Mouse (Mus musculus): ENCODE measurements at regions not wholly inside any gene's neighbourhood (a gene's known extent, or its start where the extent isn't known, plus 50 kb on each side); places are given as distances from the start of the nearest gene placed in this dataset.

DNA sequence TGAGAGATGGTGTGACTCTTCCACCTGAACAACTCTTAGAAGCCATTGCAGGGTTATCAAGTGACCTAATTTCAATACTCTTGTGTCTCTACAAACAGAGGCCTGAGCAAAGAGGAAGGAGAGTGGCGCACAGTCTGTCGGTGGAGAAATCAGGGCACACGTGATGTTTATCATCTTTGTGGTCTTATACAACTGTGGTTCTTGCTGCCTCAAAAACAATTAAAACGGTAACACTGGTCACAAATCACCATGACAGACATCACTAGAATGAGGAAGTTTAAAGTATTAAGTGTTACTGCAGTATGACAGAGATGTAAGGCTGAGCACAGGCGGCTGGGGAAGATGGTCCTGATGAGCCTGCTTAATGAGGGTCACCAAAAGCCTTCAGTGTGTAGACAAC, 73.6 kb downstream of the Sdc1 start:
- H3K4me1 ChIP-seq, result no peaks in the 10 kb centered on the region
- WGBS, result 71% methylated on average over 5 of the region's 5 CpGs

GRCm38 (mm10) chr12:8845443-8845842, 74.3 kb downstream of the Sdc1 start:
- Histone ChIP-seq H3K4me2 (no peak overlapping the region), H3K9ac (no peak overlapping the region), H3K4me3 (replicated peaks) (no peak overlapping the region), H3K9me3 (no peaks in the 10 kb centered on the region), H3K27ac (no peak overlapping the region), H3K27me3 (replicated peaks) (no peaks in the 10 kb centered on the region), H3K36me3 (no peaks in the 10 kb centered on the region), H3K4me1 (no peaks in the 10 kb centered on the region)
- WGBS, result 84% methylated on average over 8 of the region's 8 CpGs
- no peak for ATAC-seq (ENCODE audit: insufficient read depth, low FRiP score, low read depth)

More for the DNA sequence above, 73.6 kb downstream of the Sdc1 start:
- H3K36me3 ChIP-seq, result no peaks in the 10 kb centered on the region
- H3K9ac ChIP-seq, result no peak overlapping the region
- H3K9me3 ChIP-seq, result no peaks in the 10 kb centered on the region
- H3K27me3 ChIP-seq (replicated peaks), result no peaks in the 10 kb centered on the region
- no peak overlapping the region for H3K4me2 ChIP-seq
- H3K27ac ChIP-seq, result no peak overlapping the region
- H3K4me3 ChIP-seq (replicated peaks), result no peak overlapping the region
- no peak for ATAC-seq (ENCODE audit: insufficient read depth, low FRiP score, low read depth)

- H3K4me3 ChIP-seq (replicated peaks), result no peak overlapping the region
- no peaks in the 10 kb centered on the region for H3K4me1 ChIP-seq
- H3K9me3 ChIP-seq, result no peaks in the 10 kb centered on the region
- no peak overlapping the region for H3K9ac ChIP-seq
- no peaks in the 10 kb centered on the region for H3K36me3 ChIP-seq
- H3K27ac ChIP-seq, result no peak overlapping the region
- no peaks in the 10 kb centered on the region for H3K27me3 ChIP-seq (replicated peaks)
- no peak for ATAC-seq (ENCODE audit: insufficient read depth, low FRiP score, low read depth)
- 55% methylated on average over 16 of the region's 16 CpGs for WGBS
- no peak overlapping the region for H3K4me2 ChIP-seq
Measured at GRCm38 (mm10) chr12:8846425-8847226, 74.8 kb upstream of the Laptm4a start.

- Histone ChIP-seq H3K4me2 (no peak overlapping the region), H3K4me3 (replicated peaks) (no peak overlapping the region), H3K9ac (no peak overlapping the region), H3K4me1 (no peaks in the 10 kb centered on the region), H3K27me3 (replicated peaks) (no peaks in the 10 kb centered on the region), H3K36me3 (no peaks in the 10 kb centered on the region), H3K27ac (no peak overlapping the region), H3K9me3 (no peaks in the 10 kb centered on the region)
- ATAC-seq (ENCODE audit: insufficient read depth, low FRiP score, low read depth), result no peak
- 71% methylated on average over 10 of the region's 10 CpGs for WGBS
Measured at GRCm38 (mm10) chr12:8847227-8847857, 74.1 kb upstream of the Laptm4a start.

DNA sequence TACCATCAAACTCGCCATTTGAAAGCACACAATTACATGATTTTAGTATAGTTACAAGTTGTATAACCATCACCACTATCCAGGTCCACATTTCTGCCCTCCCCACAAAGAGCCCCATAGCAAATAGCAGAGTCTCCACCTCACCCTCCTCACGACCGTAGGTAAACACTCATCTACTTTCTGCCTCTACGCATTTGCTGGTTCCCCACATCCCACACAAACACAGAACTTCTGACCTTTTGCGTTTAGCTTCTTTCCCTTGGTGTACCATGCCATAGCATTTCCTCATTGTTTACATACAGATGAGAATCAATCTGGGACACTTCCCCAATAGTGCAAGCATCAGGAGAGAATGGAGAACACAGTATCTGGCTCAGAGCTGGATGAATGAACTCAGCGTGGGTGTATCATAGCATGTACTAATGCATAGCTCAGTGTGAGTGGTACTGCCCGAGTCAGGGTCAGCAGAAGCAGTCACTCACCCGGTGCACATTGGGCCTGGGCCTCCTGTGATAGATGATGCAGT, 73.5 kb upstream of the Laptm4a start:
- H3K9me3 ChIP-seq, result no peaks in the 10 kb centered on the region
- no peaks in the 10 kb centered on the region for H3K4me1 ChIP-seq
- no peak overlapping the region for H3K9ac ChIP-seq
- no peak overlapping the region for H3K27ac ChIP-seq
- no peaks in the 10 kb centered on the region for H3K27me3 ChIP-seq (replicated peaks)
- WGBS, result 67% methylated on average over 8 of the region's 8 CpGs
- ATAC-seq (ENCODE audit: insufficient read depth, low FRiP score, low read depth), result no peak
- no peaks in the 10 kb centered on the region for H3K36me3 ChIP-seq
- H3K4me3 ChIP-seq (replicated peaks), result no peak overlapping the region
- no peak overlapping the region for H3K4me2 ChIP-seq

- ATAC-seq (ENCODE audit: insufficient read depth, low FRiP score, low read depth), result no peak
- no peaks in the 10 kb centered on the region for H3K27me3 ChIP-seq (replicated peaks)
- H3K36me3 ChIP-seq, result no peaks in the 10 kb centered on the region
- H3K27ac ChIP-seq, result no peak overlapping the region
- no peak overlapping the region for H3K9ac ChIP-seq
- no peaks in the 10 kb centered on the region for H3K4me1 ChIP-seq
- H3K4me2 ChIP-seq, result no peak overlapping the region
- H3K9me3 ChIP-seq, result no peaks in the 10 kb centered on the region
- no peak overlapping the region for H3K4me3 ChIP-seq (replicated peaks)
- 73% methylated on average over 4 of the region's 4 CpGs for WGBS
Measured at GRCm38 (mm10) chr12:8853858-8854257, 67.6 kb upstream of the Laptm4a start.

DNA sequence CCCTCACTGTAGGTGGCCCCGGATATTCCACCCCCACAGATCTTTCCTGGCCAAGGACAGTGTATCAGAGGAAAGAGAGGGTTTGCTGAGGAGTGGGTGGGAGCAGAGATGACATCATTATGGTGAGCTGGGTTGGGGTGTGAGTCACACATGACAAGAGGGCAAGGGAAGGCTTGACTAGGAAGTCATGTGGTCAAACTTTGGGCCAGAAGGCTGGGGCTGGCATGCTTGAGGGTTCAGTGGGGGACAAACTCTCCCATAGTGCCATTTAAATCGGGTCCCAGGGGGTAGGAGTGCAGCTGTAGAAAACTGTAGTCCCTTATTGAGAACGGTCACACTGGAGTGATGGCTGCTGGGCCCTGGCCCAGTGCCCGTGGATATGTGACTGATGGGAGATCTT, 67.1 kb upstream of the Laptm4a start:
- ATAC-seq (ENCODE audit: insufficient read depth, low FRiP score, low read depth), result no peak
- H3K36me3 ChIP-seq, result no peaks in the 10 kb centered on the region
- WGBS, result 80% methylated on average over 4 of the region's 4 CpGs
- 0 out of 2 replicates have a peak, but pooled peaks cover 4% of the 10 kb centered on the region for H3K4me1 ChIP-seq
- H3K4me3 ChIP-seq (replicated peaks), result no peak overlapping the region
- H3K9ac ChIP-seq, result no peak overlapping the region
- no peak overlapping the region for H3K27ac ChIP-seq
- H3K27me3 ChIP-seq (replicated peaks), result no peaks in the 10 kb centered on the region
- no peaks in the 10 kb centered on the region for H3K9me3 ChIP-seq
- H3K4me2 ChIP-seq, result no peak overlapping the region

DNA sequence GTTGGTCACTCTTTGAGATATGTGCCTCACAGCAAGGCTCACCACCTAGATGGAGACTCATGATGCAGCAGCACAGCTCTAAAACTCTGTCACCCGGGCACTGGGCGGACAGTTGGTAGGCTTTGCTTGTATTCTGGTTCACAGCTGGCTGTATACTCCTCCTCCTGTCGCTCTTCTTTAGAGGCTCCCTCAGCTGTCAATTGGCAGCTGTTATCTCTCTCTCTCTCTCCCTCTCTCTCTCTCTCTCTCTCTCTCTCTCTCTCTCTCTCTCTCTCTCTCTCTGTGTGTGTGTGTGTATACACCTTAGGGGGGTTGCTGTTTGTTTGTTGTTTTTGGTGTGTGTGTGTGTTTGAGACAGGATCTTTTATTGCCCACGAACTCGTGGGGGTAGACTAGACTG, 66.3 kb upstream of the Laptm4a start:
- Histone ChIP-seq H3K27ac (no peak overlapping the region), H3K4me3 (replicated peaks) (no peak overlapping the region), H3K4me1 (0 out of 2 replicates have a peak, but pooled peaks cover 9% of the 10 kb centered on the region), H3K9ac (no peak overlapping the region), H3K4me2 (no peak overlapping the region), H3K36me3 (no peaks in the 10 kb centered on the region), H3K9me3 (no peaks in the 10 kb centered on the region), H3K27me3 (replicated peaks) (no peaks in the 10 kb centered on the region)
- WGBS, result 51% methylated on average over 5 of the region's 5 CpGs
- no peak for ATAC-seq (ENCODE audit: insufficient read depth, low FRiP score, low read depth)

DNA sequence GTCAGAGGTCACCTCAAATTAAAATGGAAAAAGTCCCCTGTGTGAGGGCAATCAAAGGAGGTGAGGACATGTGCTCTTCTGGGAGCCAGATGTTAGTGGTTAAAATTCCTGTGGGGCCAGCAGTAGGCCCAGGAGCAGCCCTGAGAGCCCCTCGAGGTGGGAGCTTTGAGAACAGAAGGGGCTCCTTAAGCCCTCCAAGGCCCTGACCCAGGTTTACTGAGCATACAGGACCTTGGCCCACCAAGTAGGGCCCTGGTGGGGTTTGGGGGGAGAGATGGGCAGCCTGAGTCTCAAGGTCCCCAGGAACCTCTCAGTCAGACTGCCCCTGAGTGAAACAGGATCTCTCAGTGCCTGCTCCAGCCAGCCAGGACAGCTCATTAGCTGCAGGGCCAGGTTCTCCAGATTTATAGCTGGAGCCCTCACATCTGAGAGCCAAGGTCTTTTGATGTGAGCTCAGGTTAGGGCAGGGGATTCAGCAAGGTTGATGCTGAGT, 65.4 kb upstream of the Laptm4a start:
- ATAC-seq (ENCODE audit: insufficient read depth, low FRiP score, low read depth), result no peak
- 27% methylated on average over 1 of the region's 1 CpGs for WGBS
- H3K4me3 ChIP-seq (replicated peaks), result no peak overlapping the region

DNA sequence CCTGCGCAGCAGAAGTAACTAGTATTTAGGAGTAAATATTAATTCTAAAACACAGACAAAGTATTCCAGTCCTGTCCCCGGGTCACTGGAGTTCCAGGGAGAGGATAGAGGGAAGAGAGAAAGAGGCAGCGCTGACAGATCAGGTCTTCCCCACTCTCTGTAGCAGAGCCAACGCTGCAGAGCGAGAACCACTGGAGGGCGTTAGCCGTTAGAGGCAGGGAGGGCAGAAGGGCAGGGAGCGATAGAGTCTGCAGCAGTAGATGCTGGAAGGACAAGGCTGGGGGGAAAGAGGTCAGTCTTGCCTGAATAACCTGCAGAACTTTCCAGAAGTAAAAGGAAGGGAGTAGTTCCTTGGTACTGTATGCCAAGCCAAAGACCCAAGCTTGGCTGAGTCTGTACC, 64.2 kb upstream of the Laptm4a start:
- Histone ChIP-seq H3K9me3 (no peaks in the 10 kb centered on the region), H3K4me1 (0 out of 2 replicates have a peak, but pooled peaks cover 9% of the 10 kb centered on the region), H3K4me2 (no peak overlapping the region), H3K4me3 (replicated peaks) (no peak overlapping the region), H3K9ac (no peak overlapping the region), H3K36me3 (no peaks in the 10 kb centered on the region), H3K27me3 (replicated peaks) (no peaks in the 10 kb centered on the region), H3K27ac (no peak overlapping the region)
- no peak for ATAC-seq (ENCODE audit: insufficient read depth, low FRiP score, low read depth)
- WGBS, result 48% methylated on average over 8 of the region's 8 CpGs

More for the DNA sequence above, 65.4 kb upstream of the Laptm4a start:
- no peaks in the 10 kb centered on the region for H3K36me3 ChIP-seq
- no peak overlapping the region for H3K4me2 ChIP-seq
- H3K9me3 ChIP-seq, result no peaks in the 10 kb centered on the region
- H3K27ac ChIP-seq, result no peak overlapping the region
- no peaks in the 10 kb centered on the region for H3K27me3 ChIP-seq (replicated peaks)
- 0 out of 2 replicates have a peak, but pooled peaks cover 9% of the 10 kb centered on the region for H3K4me1 ChIP-seq
- no peak overlapping the region for H3K9ac ChIP-seq

GRCm38 (mm10) chr12:8858748-8859147, 62.7 kb upstream of the Laptm4a start:
- no peak overlapping the region for H3K9ac ChIP-seq
- 83% methylated on average over 7 of the region's 7 CpGs for WGBS
- no peaks in the 10 kb centered on the region for H3K27me3 ChIP-seq (replicated peaks)
- H3K27ac ChIP-seq, result no peak overlapping the region
- no peak overlapping the region for H3K4me2 ChIP-seq
- ATAC-seq (ENCODE audit: insufficient read depth, low FRiP score, low read depth), result no peak
- H3K4me1 ChIP-seq, result 0 out of 2 replicates have a peak, but pooled peaks cover 9% of the 10 kb centered on the region
- no peaks in the 10 kb centered on the region for H3K9me3 ChIP-seq
- no peak overlapping the region for H3K4me3 ChIP-seq (replicated peaks)
- H3K36me3 ChIP-seq, result no peaks in the 10 kb centered on the region

GRCm38 (mm10) chr12:8859588-8859987, 61.9 kb upstream of the Laptm4a start:
- ATAC-seq (ENCODE audit: insufficient read depth, low FRiP score, low read depth), result no peak

More at GRCm38 (mm10) chr12:8859588-8859987, 61.9 kb upstream of the Laptm4a start:
- 0 out of 2 replicates have a peak, but pooled peaks cover 9% of the 10 kb centered on the region for H3K4me1 ChIP-seq
- H3K9ac ChIP-seq, result no peak overlapping the region
- no peaks in the 10 kb centered on the region for H3K36me3 ChIP-seq
- H3K4me3 ChIP-seq (replicated peaks), result no peak overlapping the region
- H3K27ac ChIP-seq, result no peak overlapping the region
- H3K9me3 ChIP-seq, result no peaks in the 10 kb centered on the region
- H3K27me3 ChIP-seq (replicated peaks), result no peaks in the 10 kb centered on the region
- H3K4me2 ChIP-seq, result no peak overlapping the region
- WGBS, result 69% methylated on average over 4 of the region's 4 CpGs

Data from stomach, embryonic 15.5 days (tissue).